Mouse (Mus musculus) kidney, embryonic 14.5 days (tissue): Measurements from ENCODE around the gene Ppl. TPM values are rescaled to one million over a fixed set of nuclear protein-coding genes. Genes with fewer than 3 reads are reported as not detected.

Source experiments
- ATAC-seq: fragments of 200-750 bp; cut with Nextera tagmentation; 2 replicates; pipeline ENCODE4 v1.8.0; 2017; ENCODE audit warnings: moderate number of reproducible peaks, mild to moderate bottlenecking, moderate TSS enrichment, moderate library complexity; ENCODE audit not compliant: low FRiP score, low TSS enrichment
- H3K27ac ChIP-seq: fragments of 300-500 bp; sonication (generic); 2 replicates; pipeline ENCODE4 v1.5.1; 2014; ENCODE audit warnings: low read depth, mild to moderate bottlenecking, low read length, moderate library complexity, mixed read lengths
- H3K27me3 ChIP-seq: fragments of 300-500 bp; sonication (generic); 2 replicates; pipeline ENCODE4 v1.6.1; 2014; ENCODE audit warnings: mild to moderate bottlenecking, low read length; ENCODE audit not compliant: control insufficient read depth, insufficient read depth
- H3K36me3 ChIP-seq: fragments of 300-500 bp; sonication (generic); 2 replicates; pipeline ENCODE4 v1.6.1; 2014; ENCODE audit warnings: low read length, mixed read lengths; ENCODE audit not compliant: control insufficient read depth, insufficient read depth
- H3K4me1 ChIP-seq: fragments of 300-500 bp; sonication (generic); 2 replicates; pipeline ENCODE4 v1.6.1; 2014; ENCODE audit warnings: low read length, mixed read lengths; ENCODE audit not compliant: control insufficient read depth, insufficient read depth
- H3K4me2 ChIP-seq: fragments of 300-500 bp; sonication (generic); replicated peaks from 2 replicates; pipeline ENCODE4 v1.6.1; 2014; ENCODE audit warnings: low read depth, mild to moderate bottlenecking, low read length
- H3K4me3 ChIP-seq: fragments of 300-500 bp; sonication (generic); 2 replicates; pipeline ENCODE4 v1.5.1; 2014; ENCODE audit warnings: mild to moderate bottlenecking, low read length
- H3K9ac ChIP-seq: fragments of 300-500 bp; sonication (generic); 2 replicates; pipeline ENCODE4 v1.6.1; 2014; ENCODE audit warnings: low read depth, mild to moderate bottlenecking, low read length, moderate library complexity
- H3K9me3 ChIP-seq: fragments of 300-500 bp; sonication (generic); 2 replicates; pipeline ENCODE4 v1.6.1; 2016; ENCODE audit warnings: low read length; ENCODE audit not compliant: control insufficient read depth
- WGBS: fragments of 180-500 bp; shearing (Covaris S2); extraction: QIAGEN DNeasy Blood & Tissue Kit; methylation state at CpG from one replicate; pipeline ENCODE4 v1.1.7; 2014; 5-methylcytosine and 5-hydroxymethylcytosine counted together
- polyA plus RNA-seq: library from polyadenylated mRNA; unstranded; fragments of >200 nt; fragmentation: Nextera tagmentation; extraction: Ambion mirVana; gene quantifications from 2 replicates; pipeline ENCODE4 v1.2.1, GENCODE M21; 2014

Gene Ppl
- polyA plus RNA-seq, result 1.4 and 2.6 TPM in 2 replicates

GRCm38 (mm10) chr16:5132401-5132801, at the start of gene Ppl:
Gene Ppl (minus strand): TSS chr16:5132421.
- no peaks in the 10 kb centered on the region for H3K36me3 ChIP-seq
- peak within 1 kb of the TSS; percentile 50 for H3K4me3 ChIP-seq
- peak; percentile 83 for ATAC-seq
- peaks cover 44% of the 10 kb centered on the region for H3K27me3 ChIP-seq
- no peak within 1 kb of the TSS for H3K27ac ChIP-seq
- H3K4me1 ChIP-seq, result no peaks in the 10 kb centered on the region
- under 1% methylated on average over 39 of the region's 39 CpGs for WGBS
- peak within 1 kb of the TSS; percentile 63 for H3K4me2 ChIP-seq
- no peaks in the 10 kb centered on the region for H3K9me3 ChIP-seq
- H3K9ac ChIP-seq, result peak within 1 kb of the TSS; percentile 40

- Histone ChIP-seq H3K27ac (no peak overlapping the region), H3K4me3 (no peak overlapping the region), H3K9me3 (no peaks in the 10 kb centered on the region), H3K4me1 (no peaks in the 10 kb centered on the region), H3K36me3 (no peaks in the 10 kb centered on the region), H3K9ac (no peak overlapping the region), H3K27me3 (no peaks in the 10 kb centered on the region), H3K4me2 (no peak overlapping the region)
- 91% methylated on average over 6 of the region's 6 CpGs for WGBS
- ATAC-seq, result no peak
Observed at GRCm38 (mm10) chr16:5172636-5173035, 40.4 kb upstream of the Ppl start.

GRCm38 (mm10) chr16:5168829-5169228, 36.6 kb upstream of the Ppl start:
- Histone ChIP-seq H3K9ac (no peak overlapping the region), H3K36me3 (no peaks in the 10 kb centered on the region), H3K27me3 (no peaks in the 10 kb centered on the region), H3K9me3 (no peaks in the 10 kb centered on the region), H3K4me1 (no peaks in the 10 kb centered on the region), H3K4me3 (no peak overlapping the region), H3K27ac (no peak overlapping the region), H3K4me2 (no peak overlapping the region)
- no peak for ATAC-seq
- WGBS, result 75% methylated on average over 5 of the region's 5 CpGs

GRCm38 (mm10) chr16:5168038-5168437, 35.8 kb upstream of the Ppl start:
- no peak for ATAC-seq

GRCm38 (mm10) chr16:5164327-5164726, 32.1 kb upstream of the Ppl start:
- Histone ChIP-seq H3K9ac (no peak overlapping the region), H3K27me3 (no peaks in the 10 kb centered on the region), H3K4me3 (no peak overlapping the region), H3K9me3 (no peaks in the 10 kb centered on the region), H3K36me3 (no peaks in the 10 kb centered on the region), H3K4me2 (no peak overlapping the region), H3K27ac (no peak overlapping the region), H3K4me1 (no peaks in the 10 kb centered on the region)
- 72% methylated on average over 6 of the region's 6 CpGs for WGBS
- ATAC-seq, result no peak

More at GRCm38 (mm10) chr16:5168038-5168437, 35.8 kb upstream of the Ppl start:
- H3K27ac ChIP-seq, result no peak overlapping the region
- no peaks in the 10 kb centered on the region for H3K9me3 ChIP-seq
- no peaks in the 10 kb centered on the region for H3K36me3 ChIP-seq
- no peaks in the 10 kb centered on the region for H3K27me3 ChIP-seq
- H3K4me2 ChIP-seq, result no peak overlapping the region
- no peak overlapping the region for H3K4me3 ChIP-seq
- H3K9ac ChIP-seq, result no peak overlapping the region
- WGBS, result 86% methylated on average over 2 of the region's 2 CpGs
- no peaks in the 10 kb centered on the region for H3K4me1 ChIP-seq

- WGBS, result 67% methylated on average over 8 of the region's 8 CpGs
- H3K27ac ChIP-seq, result no peak overlapping the region
- ATAC-seq, result no peak
- H3K27me3 ChIP-seq, result no peaks in the 10 kb centered on the region
- no peaks in the 10 kb centered on the region for H3K4me1 ChIP-seq
- H3K4me3 ChIP-seq, result no peak overlapping the region
- H3K9me3 ChIP-seq, result no peaks in the 10 kb centered on the region
- no peaks in the 10 kb centered on the region for H3K36me3 ChIP-seq
- H3K9ac ChIP-seq, result no peak overlapping the region
- H3K4me2 ChIP-seq, result no peak overlapping the region
Observed at GRCm38 (mm10) chr16:5159248-5159647, 27.0 kb upstream of the Ppl start.

GRCm38 (mm10) chr16:5157113-5157512, 24.9 kb upstream of the Ppl start:
- no peak for ATAC-seq
- WGBS, result 82% methylated on average over 3 of the region's 3 CpGs
- Histone ChIP-seq H3K9me3 (no peaks in the 10 kb centered on the region), H3K9ac (no peak overlapping the region), H3K4me1 (no peaks in the 10 kb centered on the region), H3K27me3 (no peaks in the 10 kb centered on the region), H3K4me2 (no peak overlapping the region), H3K4me3 (no peak overlapping the region), H3K36me3 (no peaks in the 10 kb centered on the region), H3K27ac (no peak overlapping the region)

GRCm38 (mm10) chr16:5156495-5156894, 24.3 kb upstream of the Ppl start:
- no peaks in the 10 kb centered on the region for H3K27me3 ChIP-seq
- no peak overlapping the region for H3K4me2 ChIP-seq
- no peak for ATAC-seq
- H3K4me1 ChIP-seq, result no peaks in the 10 kb centered on the region
- H3K4me3 ChIP-seq, result no peak overlapping the region
- no peak overlapping the region for H3K9ac ChIP-seq
- H3K36me3 ChIP-seq, result no peaks in the 10 kb centered on the region
- no peak overlapping the region for H3K27ac ChIP-seq
- WGBS, result 54% methylated on average over 2 of the region's 2 CpGs
- no peaks in the 10 kb centered on the region for H3K9me3 ChIP-seq

- Histone ChIP-seq H3K4me2 (no peak overlapping the region), H3K9ac (no peak overlapping the region), H3K4me3 (no peak overlapping the region), H3K9me3 (no peaks in the 10 kb centered on the region), H3K27ac (no peak overlapping the region), H3K27me3 (no peaks in the 10 kb centered on the region), H3K36me3 (no peaks in the 10 kb centered on the region), H3K4me1 (no peaks in the 10 kb centered on the region)
- ATAC-seq, result no peak
- 73% methylated on average over 3 of the region's 3 CpGs for WGBS
Observed at GRCm38 (mm10) chr16:5155014-5155413, 22.8 kb upstream of the Ppl start.
